8 mouse cellular contexts compared by ENCODE assay signal in genomic region chr11:51648566-51648965, GRCm38 (mm10). TPM values are rescaled to one million over a fixed set of nuclear protein-coding genes. Genes with fewer than 3 reads are reported as not detected.
DNase-seq lines count a peak whose midpoint lies in the region; ATAC-seq and TF ChIP-seq lines count a peak whose summit lies in the region.

No protein-coding gene starts in this region.

- no peak for DNase-seq in lung, adult 2 months
- no peak for DNase-seq in lung, postnatal 25 days (ENCODE audit: low spot score)
- DNase-seq in urinary bladder, postnatal 4 days (ENCODE audit: low spot score in 2 of 2): no peak
- no peak for DNase-seq in gastrocnemius, adult 18-20 months (ENCODE audit: low spot score)
- no peak for DNase-seq in right cerebral cortex, adult 2 months (ENCODE audit: low spot score in 2 of 2)

- WGBS in lung, adult 2 months: 36% methylated on average over 3 of the region's 3 CpGs
- WGBS in heart, embryonic 14.5 days: 18% methylated on average over 3 of the region's 3 CpGs
- WGBS in limb, embryonic 15.5 days: 23% methylated on average over 3 of the region's 3 CpGs
- 16% methylated on average over 3 of the region's 3 CpGs for WGBS in neural tube, embryonic 15.5 days

- no peaks in the 10 kb centered on the region for H3K27me3 ChIP-seq in heart, embryonic 14.5 days (ENCODE audit: control insufficient read depth, insufficient read depth, low read length)
- H3K27me3 ChIP-seq in limb, embryonic 15.5 days: no peaks in the 10 kb centered on the region
- H3K27me3 ChIP-seq in neural tube, embryonic 15.5 days (replicated peaks): peaks cover 7% of the 10 kb centered on the region; the same call in 1 of the 2 replicates

- H3K4me1 ChIP-seq in lung, adult 2 months (ENCODE audit: control insufficient read depth, insufficient read depth, low read length): peaks cover 10% of the 10 kb centered on the region; the same call in 1 of the 2 replicates
- H3K4me1 ChIP-seq in heart, embryonic 14.5 days (ENCODE audit: control insufficient read depth in 2 of 2, insufficient read depth in 2 of 2, low read length in 2 of 2): peaks cover 21 to 25% of the 10 kb centered on the region in 2 experiments
- peaks cover 43% of the 10 kb centered on the region for H3K4me1 ChIP-seq in limb, embryonic 15.5 days
- H3K4me1 ChIP-seq in neural tube, embryonic 15.5 days: peaks cover 49% of the 10 kb centered on the region

- H3K27ac ChIP-seq in heart, embryonic 14.5 days (replicated peaks in 1 of 2; ENCODE audit: control insufficient read depth in 1 of 2, insufficient read depth in 1 of 2, low read depth in 2 of 2, low read length in 2 of 2): peak overlapping the region in 1 of 2 experiments; percentile 9; a peak in 3 of 4 replicates
- H3K27ac ChIP-seq in limb, embryonic 15.5 days: peak overlapping the region; percentile 80; the same call in 1 of the 2 replicates
- H3K27ac ChIP-seq in neural tube, embryonic 15.5 days (replicated peaks): 0 out of 2 replicates have a peak overlapping the region, but pooled peaks have one; percentile 11

- H3K9me3 ChIP-seq in heart, embryonic 14.5 days (ENCODE audit: control insufficient read depth, low read length): no peaks in the 10 kb centered on the region
- H3K9me3 ChIP-seq in limb, embryonic 15.5 days: no peaks in the 10 kb centered on the region
- no peaks in the 10 kb centered on the region for H3K9me3 ChIP-seq in neural tube, embryonic 15.5 days (replicated peaks)

- peak overlapping the region; percentile 98 for H3K4me2 ChIP-seq in heart, embryonic 14.5 days (ENCODE audit: low read length)
- peak overlapping the region; percentile 92 for H3K4me2 ChIP-seq in limb, embryonic 15.5 days
- peak overlapping the region; percentile 92 for H3K4me2 ChIP-seq in neural tube, embryonic 15.5 days

- no peak for TF ChIP-seq POLR2A in lung, adult 2 months (IDR thresholded peaks at IDR 0.05; ENCODE audit: borderline replicate concordance, extremely low read depth, low read depth, low read length)

- peak overlapping the region; percentile 86; the same call in 1 of the 2 replicates for H3K9ac ChIP-seq in heart, embryonic 14.5 days (ENCODE audit: low read length)
- H3K9ac ChIP-seq in limb, embryonic 15.5 days: peak overlapping the region; percentile 10; the same call in 1 of the 2 replicates
- peak overlapping the region; percentile 77; the same call in 1 of the 2 replicates for H3K9ac ChIP-seq in neural tube, embryonic 15.5 days (replicated peaks)

- peaks cover 17% of the 10 kb centered on the region for H3K36me3 ChIP-seq in heart, embryonic 14.5 days (ENCODE audit: control insufficient read depth, insufficient read depth, low read length)
- H3K36me3 ChIP-seq in limb, embryonic 15.5 days: peaks cover 17% of the 10 kb centered on the region
- peaks cover 15% of the 10 kb centered on the region; the same call in 1 of the 2 replicates for H3K36me3 ChIP-seq in neural tube, embryonic 15.5 days

- H3K4me3 ChIP-seq in lung, adult 2 months (replicated peaks; ENCODE audit: extremely low read depth, low read depth, low read length): peak overlapping the region; percentile 72
- peak overlapping the region; percentile 10 to 59; a peak in 3 of 4 replicates for H3K4me3 ChIP-seq in heart, embryonic 14.5 days (ENCODE audit: control insufficient read depth in 1 of 2, insufficient read depth in 1 of 2, low read depth in 1 of 2, low read length in 2 of 2)
- H3K4me3 ChIP-seq in limb, embryonic 15.5 days: peak overlapping the region; percentile 67
- H3K4me3 ChIP-seq in neural tube, embryonic 15.5 days (replicated peaks): peak overlapping the region; percentile 74; the same call in 1 of the 2 replicates

- no peak for ATAC-seq in heart, embryonic 14.5 days (ENCODE audit: insufficient number of reproducible peaks, insufficient read depth, low FRiP score, low read depth)
- ATAC-seq in limb, embryonic 15.5 days (ENCODE audit: insufficient number of reproducible peaks, low FRiP score, low TSS enrichment, low read depth): no peak
- no peak for ATAC-seq in neural tube, embryonic 15.5 days (ENCODE audit: low FRiP score)

- no peak for TF ChIP-seq CTCF in lung, adult 2 months (IDR thresholded peaks at IDR 0.05; ENCODE audit: insufficient read depth, low read length)

RNA-seq across cellular contexts. Expression of gene N4bp3, which starts 2.1 kb away (rescaled TPM):
- 43.7 and 45.9 TPM in 2 replicates for polyA plus RNA-seq in lung, adult 2 months (2012; rRNA removed)
- polyA plus RNA-seq in heart, embryonic 14.5 days (2014; fragmentation: Nextera tagmentation; extraction: Ambion mirVana): 10.7 and 12.9 TPM in 2 replicates
- 35.7 and 44.4 TPM in 2 replicates for polyA plus RNA-seq in limb, embryonic 15.5 days (2015; fragmentation: Nextera tagmentation; extraction: Ambion mirVana)
- polyA plus RNA-seq in neural tube, embryonic 15.5 days (2015; fragmentation: Nextera tagmentation; extraction: Ambion mirVana): 30.0 and 31.9 TPM in 2 replicates
- total RNA-seq in gastrocnemius, adult 18-20 months (2021): 1 to 10 TPM; 2.0 to 2.6 TPM

RNA-seq across cellular contexts. Expression of gene D930048N14Rik, which starts 2.2 kb away (rescaled TPM):
- 9.1 and 13.2 TPM in 2 replicates for polyA plus RNA-seq in lung, adult 2 months (2012; rRNA removed)
- polyA plus RNA-seq in heart, embryonic 14.5 days (2014; fragmentation: Nextera tagmentation; extraction: Ambion mirVana): 0.94 and 1.2 TPM in 2 replicates
- 4.2 and 4.9 TPM in 2 replicates for polyA plus RNA-seq in limb, embryonic 15.5 days (2015; fragmentation: Nextera tagmentation; extraction: Ambion mirVana)
- polyA plus RNA-seq in neural tube, embryonic 15.5 days (2015; fragmentation: Nextera tagmentation; extraction: Ambion mirVana): 2.0 and 2.3 TPM in 2 replicates
- under 1 TPM; 0.09 to 0.14 TPM for total RNA-seq in gastrocnemius, adult 18-20 months (2021)

RNA-seq across cellular contexts. Expression of gene Rmnd5b, which starts 12.9 kb away (rescaled TPM):
- 64.9 and 65.8 TPM in 2 replicates for polyA plus RNA-seq in lung, adult 2 months (2012; rRNA removed)
- polyA plus RNA-seq in heart, embryonic 14.5 days (2014; fragmentation: Nextera tagmentation; extraction: Ambion mirVana): 32.1 and 34.3 TPM in 2 replicates
- 53.2 and 59.8 TPM in 2 replicates for polyA plus RNA-seq in limb, embryonic 15.5 days (2015; fragmentation: Nextera tagmentation; extraction: Ambion mirVana)
- polyA plus RNA-seq in neural tube, embryonic 15.5 days (2015; fragmentation: Nextera tagmentation; extraction: Ambion mirVana): 79.1 and 79.8 TPM in 2 replicates
- total RNA-seq in gastrocnemius, adult 18-20 months (2021): 10 to 100 TPM; 10.7 to 12.7 TPM

RNA-seq across cellular contexts. Expression of gene Nhp2, which starts 29.0 kb away (rescaled TPM):
- 22.6 and 33.3 TPM in 2 replicates for polyA plus RNA-seq in lung, adult 2 months (2012; rRNA removed)
- 87.9 and 89.9 TPM in 2 replicates for polyA plus RNA-seq in heart, embryonic 14.5 days (2014; fragmentation: Nextera tagmentation; extraction: Ambion mirVana)
- 147 and 149 TPM in 2 replicates for polyA plus RNA-seq in limb, embryonic 15.5 days (2015; fragmentation: Nextera tagmentation; extraction: Ambion mirVana)
- polyA plus RNA-seq in neural tube, embryonic 15.5 days (2015; fragmentation: Nextera tagmentation; extraction: Ambion mirVana): 96.3 and 117 TPM in 2 replicates
- total RNA-seq in gastrocnemius, adult 18-20 months (2021): 10 to 100 TPM; 24.2 to 28.1 TPM

RNA-seq across cellular contexts. Expression of gene 0610009B22Rik, which starts 40.1 kb away (rescaled TPM):
- 6.9 and 8.3 TPM in 2 replicates for polyA plus RNA-seq in lung, adult 2 months (2012; rRNA removed)
- polyA plus RNA-seq in heart, embryonic 14.5 days (2014; fragmentation: Nextera tagmentation; extraction: Ambion mirVana): 62.8 and 68.2 TPM in 2 replicates
- 74.2 and 83.3 TPM in 2 replicates for polyA plus RNA-seq in limb, embryonic 15.5 days (2015; fragmentation: Nextera tagmentation; extraction: Ambion mirVana)
- polyA plus RNA-seq in neural tube, embryonic 15.5 days (2015; fragmentation: Nextera tagmentation; extraction: Ambion mirVana): 105 and 111 TPM in 2 replicates
- total RNA-seq in gastrocnemius, adult 18-20 months (2021): 10 to 100 TPM; 40.2 to 46.1 TPM

Comparison
In these comparisons a context has a peak if more than half of its experiments do, and no peak if none do; other contexts are left out.
1. H3K9ac ChIP-seq: peak in every context shown above with its lines; median percentile 86 in heart, embryonic 14.5 days; 77 in neural tube, embryonic 15.5 days; 10 in limb, embryonic 15.5 days.